Comparison of ENCODE assay signal across 18 mouse cellular contexts in the genomic region with DNA sequence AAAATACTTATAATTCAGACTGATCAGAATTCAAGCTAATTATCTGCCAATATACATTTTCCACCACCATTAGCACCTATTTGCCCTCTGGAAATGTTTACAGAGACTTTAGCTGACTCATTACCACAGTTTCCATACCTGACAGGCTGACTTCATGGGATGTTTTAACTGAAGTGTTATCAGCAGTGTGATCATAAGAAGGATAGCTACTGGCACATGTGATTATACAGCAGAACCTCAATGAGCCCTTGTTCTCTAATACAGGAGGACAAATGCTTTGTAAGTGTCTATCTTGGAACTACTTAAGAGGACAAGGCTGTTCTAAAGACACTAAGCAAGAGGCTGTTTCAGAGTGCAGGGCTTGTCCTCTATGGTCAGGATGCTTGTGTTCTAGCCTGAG. TPM values are rescaled to one million over a fixed set of nuclear protein-coding genes. Genes with fewer than 3 reads are reported as not detected.
DNase-seq lines count a peak whose midpoint lies in the region; ATAC-seq and TF ChIP-seq lines count a peak whose summit lies in the region.
"Had no signal": no experiment of that assay in that cellular context is flagged by ENCODE, and none has a peak within 500 bp of the region (broad histone marks: within the 10 kb centered on the region; RNA-seq: fewer than 3 reads in every experiment).

No protein-coding gene starts in this region.

- H3K27me3 ChIP-seq in intestine, embryonic 16.5 days (replicated peaks; ENCODE audit: control insufficient read depth, insufficient read depth, low read length) = no peaks in the 10 kb centered on the region
- no peaks in the 10 kb centered on the region for H3K27me3 ChIP-seq in intestine, embryonic 15.5 days (replicated peaks)
- no peaks in the 10 kb centered on the region for H3K27me3 ChIP-seq in MEL (ENCODE audit: control insufficient read depth in 1 of 2, insufficient read depth in 2 of 2, low read length in 2 of 2)
- H3K27me3 ChIP-seq: embryonic facial prominence, embryonic 12.5 days; forebrain, embryonic 15.5 days; hindbrain, embryonic 13.5 days had no signal

- H3K9me3 ChIP-seq in intestine, embryonic 16.5 days (ENCODE audit: control insufficient read depth, low read length) = no peaks in the 10 kb centered on the region
- H3K9me3 ChIP-seq in intestine, embryonic 15.5 days = no peaks in the 10 kb centered on the region
- H3K9me3 ChIP-seq in MEL (replicated peaks; ENCODE audit: insufficient read depth, low read length) = no peaks in the 10 kb centered on the region
- H3K9me3 ChIP-seq: embryonic facial prominence, embryonic 12.5 days; forebrain, embryonic 15.5 days; heart, embryonic 10.5 days; hindbrain, embryonic 13.5 days had no signal

- DNase-seq in CD4-positive, CD25-positive, alpha-beta regulatory T cell, adult 2 months (ENCODE audit: low read depth, low spot score) = peak; percentile 16
- peak; percentile 26 for DNase-seq in MEL (ENCODE audit: low read depth, low spot score)
- no peak for DNase-seq in ovary, postnatal 36 days (ENCODE audit: low spot score)
- DNase-seq in kidney, adult 11 months = no peak
- DNase-seq: adrenal gland, adult 8-10 months; cerebellum, adult 11 months; cerebellum, adult 8-10 months; cerebellum, postnatal 14 days; gastrocnemius, postnatal 36 days; heart, adult 18-20 months; heart, postnatal 14 days had no signal

- H3K4me2 ChIP-seq in intestine, embryonic 16.5 days (ENCODE audit: low read depth, low read length) = no peak overlapping the region
- no peak overlapping the region for H3K4me2 ChIP-seq in intestine, embryonic 15.5 days (replicated peaks)
- H3K4me2 ChIP-seq: embryonic facial prominence, embryonic 12.5 days; forebrain, embryonic 15.5 days; hindbrain, embryonic 13.5 days had no signal

- no peak for ATAC-seq in intestine, embryonic 16.5 days
- ATAC-seq in intestine, embryonic 15.5 days = no peak
- peak; percentile 67 for ATAC-seq in inflammation-experienced regulatory T-cells, adult 6 months
- ATAC-seq: forebrain, embryonic 15.5 days had no signal

- H3K4me3 ChIP-seq in intestine, embryonic 16.5 days (ENCODE audit: low read length) = no peak overlapping the region
- no peak overlapping the region for H3K4me3 ChIP-seq in intestine, embryonic 15.5 days (replicated peaks)
- no peak overlapping the region for H3K4me3 ChIP-seq in MEL (ENCODE audit: control insufficient read depth in 1 of 2, insufficient read depth in 1 of 2, low read depth in 2 of 2, low read length in 2 of 2)
- H3K4me3 ChIP-seq: embryonic facial prominence, embryonic 12.5 days; forebrain, embryonic 15.5 days; heart, embryonic 10.5 days; hindbrain, embryonic 13.5 days had no signal

- peak overlapping the region; percentile 11; the same call in 1 of the 2 replicates for H3K27ac ChIP-seq in intestine, embryonic 16.5 days (ENCODE audit: low read length)
- no peak overlapping the region for H3K27ac ChIP-seq in intestine, embryonic 15.5 days
- H3K27ac ChIP-seq in MEL (ENCODE audit: control insufficient read depth, low read depth, low read length) = no peak overlapping the region
- H3K27ac ChIP-seq: embryonic facial prominence, embryonic 12.5 days; forebrain, embryonic 15.5 days; heart, embryonic 10.5 days; hindbrain, embryonic 13.5 days had no signal

- TF ChIP-seq EP300 in MEL (IDR thresholded peaks at IDR 0.05; ENCODE audit: low read depth in 1 of 2, low read length in 2 of 2) = no peak

- no peak overlapping the region for H3K9ac ChIP-seq in intestine, embryonic 16.5 days (ENCODE audit: low read depth, low read length)
- no peak overlapping the region for H3K9ac ChIP-seq in intestine, embryonic 15.5 days
- no peak overlapping the region for H3K9ac ChIP-seq in MEL (ENCODE audit: control insufficient read depth, low read depth, low read length, poor library complexity, severe bottlenecking)
- H3K9ac ChIP-seq: embryonic facial prominence, embryonic 12.5 days; forebrain, embryonic 15.5 days; hindbrain, embryonic 13.5 days had no signal

- no peak for TF ChIP-seq POLR2A in MEL (IDR thresholded peaks at IDR 0.05; ENCODE audit: control insufficient read depth in 1 of 2, insufficient read depth in 1 of 2, low read depth in 1 of 2, low read length in 2 of 2, poor library complexity in 1 of 2)

- H3K79me2 ChIP-seq in MEL (ENCODE audit: control insufficient read depth, insufficient read depth, low read length, poor library complexity) = peaks cover 3% of the 10 kb centered on the region; the same call in 1 of the 2 replicates

- TF ChIP-seq CTCF in MEL (IDR thresholded peaks at IDR 0.05 in 2 of 3, conservative IDR thresholded peaks at IDR 0.05 in 1 of 3; ENCODE audit: control insufficient read depth in 1 of 3, insufficient read depth in 1 of 3, low read depth in 2 of 3, low read length in 3 of 3, poor library complexity in 1 of 3, severe bottlenecking in 1 of 3) = no peak

- no peak for TF ChIP-seq RAD21 in MEL (IDR thresholded peaks at IDR 0.05; ENCODE audit: low read depth, low read length)

- H3K36me3 ChIP-seq in intestine, embryonic 16.5 days (ENCODE audit: control insufficient read depth, insufficient read depth, low read length) = no peaks in the 10 kb centered on the region
- no peaks in the 10 kb centered on the region for H3K36me3 ChIP-seq in intestine, embryonic 15.5 days
- H3K36me3 ChIP-seq in MEL (ENCODE audit: control insufficient read depth in 1 of 2, insufficient read depth in 2 of 2, low read length in 2 of 2) = no peaks in the 10 kb centered on the region; a peak in 2 of 4 replicates
- H3K36me3 ChIP-seq: embryonic facial prominence, embryonic 12.5 days; forebrain, embryonic 15.5 days; heart, embryonic 10.5 days; hindbrain, embryonic 13.5 days had no signal

- H3K4me1 ChIP-seq in intestine, embryonic 16.5 days (ENCODE audit: control insufficient read depth, insufficient read depth, low read length) = peaks cover 19% of the 10 kb centered on the region
- peaks cover 10% of the 10 kb centered on the region; the same call in 1 of the 2 replicates for H3K4me1 ChIP-seq in intestine, embryonic 15.5 days (replicated peaks)
- H3K4me1 ChIP-seq in MEL (ENCODE audit: control insufficient read depth in 1 of 2, insufficient read depth in 2 of 2, low read length in 2 of 2) = peaks cover 0 to 7% of the 10 kb centered on the region in 2 experiments; a peak in 3 of 4 replicates

TF ChIP-seq in MEL, 35 proteins besides CTCF, POLR2A, EP300 and RAD21:
- TF ChIP-seq NELFE (IDR thresholded peaks at IDR 0.05; ENCODE audit: low read depth, low read length) (no peak), USF1 (IDR thresholded peaks at IDR 0.05; ENCODE audit: low read depth, low read length) (peak; percentile 35; the same call in 1 of the 2 replicates), USF2 (IDR thresholded peaks at IDR 0.05; ENCODE audit: borderline replicate concordance in 1 of 2, insufficient read depth in 1 of 2, low read depth in 1 of 2, low read length in 2 of 2) (0 out of 4 replicates have a peak, but pooled peaks of 1 of the 2 experiments have one; percentile 14), GATA1 (IDR thresholded peaks at IDR 0.05; ENCODE audit: low read depth, low read length) (peak; percentile 31; the same call in 1 of the 2 replicates), ETS1 (IDR thresholded peaks at IDR 0.05; ENCODE audit: low read depth, low read length) (peak; percentile 57), MXI1 (IDR thresholded peaks at IDR 0.05; ENCODE audit: low read depth, low read length) (peak; percentile 34; the same call in 1 of the 2 replicates)

RNA-seq across cellular contexts. Expression of gene Phlpp1, which starts 15.9 kb away (rescaled TPM):
- 2.7 and 2.9 TPM in 2 replicates for polyA plus RNA-seq in intestine, embryonic 16.5 days (2015; fragmentation: Nextera tagmentation; extraction: Ambion mirVana)
- 3.2 and 4.0 TPM in 2 replicates for polyA plus RNA-seq in intestine, embryonic 15.5 days (2015; fragmentation: Nextera tagmentation; extraction: Ambion mirVana)
- 5.0 and 5.8 TPM in 2 replicates for total RNA-seq in MEL (2012; rRNA removed)
- polyA plus RNA-seq in MEL (2012; ENCODE audit: insufficient read depth in 1 of 2, insufficient read length in 2 of 2, low read depth in 1 of 2, low replicate concordance in 2 of 2, missing spikeins in 1 of 2) = 1 to 10 TPM in 1 of 2 experiments, not detected in 1; 9.4 TPM
- polyA plus RNA-seq in inflammation-experienced regulatory T-cells, adult 6 months (2017; shearing (Covaris generic)) = 1 to 10 TPM; 4.4 to 7.8 (median 7.6) TPM

Comparison
In these comparisons a context has a peak if more than half of its experiments do, and no peak if none do; other contexts are left out.
1. DNase-seq: peak in CD4-positive, CD25-positive, alpha-beta regulatory T cell, adult 2 months (single experiment) and MEL (single experiment); none in ovary, postnatal 36 days (single experiment) and kidney, adult 11 months (single experiment).